Mouse (Mus musculus) heart, adult 2 months (tissue): ENCODE measurements around the gene Pam16.

Experiments used
- CTCF ChIP-seq: fragments of 200-600 bp; IDR thresholded peaks from 2 replicates; pipeline ENCODE4 v1.8.1; 2022; ENCODE audit warnings: antibody characterized with exemption, mild to moderate bottlenecking, moderate library complexity
- POLR2A ChIP-seq: fragments of 200-500 bp; IDR thresholded peaks from 2 replicates; pipeline ENCODE4 v1.6.1; 2011; ENCODE audit warnings: mild to moderate bottlenecking, low read depth, low read length, control low read depth; ENCODE audit not compliant: insufficient read depth

GRCm38 (mm10) chr16:4616829-4617228 lies 8.0 kb downstream of the Pam16 start:
- TF ChIP-seq CTCF = no peak
- no peak for TF ChIP-seq POLR2A
